Mouse (Mus musculus) urinary bladder, postnatal 25 days (tissue): Measurements from ENCODE around the gene Foxp1.

ENCODE experiments used
- DNase-seq: peaks from one replicate; pipeline ENCODE4 v3.0.0; 2022; ENCODE audit warnings: low spot score

The Foxp1 gene

DNA sequence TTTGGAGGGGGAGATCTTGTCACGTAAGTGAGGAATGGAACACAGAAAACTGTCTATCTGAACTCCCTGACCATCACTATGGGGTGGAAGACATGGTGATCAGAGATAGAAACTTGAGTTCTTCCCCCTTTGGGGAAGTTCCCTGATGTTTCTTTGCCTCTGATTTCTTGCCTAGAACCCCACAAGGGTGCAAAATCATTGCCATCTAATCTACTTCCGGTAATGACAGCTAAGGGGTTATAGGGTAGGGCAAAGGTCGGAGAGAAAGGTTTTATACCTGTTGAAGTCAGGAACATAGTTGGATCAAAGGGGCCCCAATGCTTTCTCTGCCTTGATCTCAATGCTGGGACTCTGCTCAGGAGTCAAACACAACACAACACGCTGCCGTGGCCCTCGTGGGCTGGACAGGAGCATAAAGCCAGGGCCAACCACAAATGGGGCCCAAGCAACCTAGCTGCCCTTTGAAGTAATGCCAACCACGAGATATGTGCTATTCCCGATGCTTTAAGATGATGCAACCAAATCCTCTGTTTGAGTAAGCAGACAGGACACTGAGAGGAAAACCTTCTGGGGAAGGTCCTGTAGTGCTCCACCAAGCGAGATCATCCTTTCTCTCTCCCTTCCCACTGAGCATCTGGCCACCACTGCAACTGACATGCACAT, 163.4 kb downstream of the Foxp1 start:
- DNase-seq = no peak

DNA sequence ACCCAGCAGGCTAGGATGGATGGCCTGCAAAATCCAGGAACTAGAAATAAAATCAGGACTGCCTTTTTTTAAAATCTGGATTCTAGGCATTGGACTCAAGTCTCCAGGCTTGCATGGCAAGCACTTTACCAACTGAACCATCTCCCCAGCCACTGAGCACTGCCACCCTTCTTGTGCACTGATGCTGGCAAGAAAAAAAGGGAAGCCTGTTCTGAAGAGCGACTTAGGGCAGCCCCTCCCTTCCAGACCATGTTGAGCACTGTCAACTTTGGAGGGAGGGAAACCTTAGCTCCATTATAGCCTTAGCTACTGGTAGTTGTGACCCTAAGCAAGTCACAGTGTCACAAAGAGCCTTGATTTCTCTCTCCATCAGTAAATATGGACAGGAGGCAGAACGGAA, 164.6 kb downstream of the Foxp1 start:
- DNase-seq = no peak

DNA sequence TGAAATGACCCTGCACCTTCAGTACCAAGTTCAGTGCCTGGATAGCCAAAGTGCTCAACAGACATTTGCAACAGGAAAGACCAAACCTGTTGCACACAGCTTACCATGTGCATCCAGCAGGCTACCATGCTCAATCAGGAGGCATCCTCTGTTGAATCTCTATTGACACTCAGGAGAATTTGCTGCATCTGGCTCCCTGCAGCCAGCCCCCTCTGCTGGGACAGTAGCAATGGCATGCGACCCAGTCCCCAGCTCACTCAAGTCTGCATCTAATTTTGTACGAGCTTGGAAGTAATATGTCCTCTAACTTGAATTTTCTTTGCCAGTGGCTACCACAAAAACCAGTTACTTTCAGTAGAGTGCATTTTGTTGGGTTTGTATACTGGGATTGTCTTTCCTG, 168.2 kb downstream of the Foxp1 start:
- no peak for DNase-seq

DNA sequence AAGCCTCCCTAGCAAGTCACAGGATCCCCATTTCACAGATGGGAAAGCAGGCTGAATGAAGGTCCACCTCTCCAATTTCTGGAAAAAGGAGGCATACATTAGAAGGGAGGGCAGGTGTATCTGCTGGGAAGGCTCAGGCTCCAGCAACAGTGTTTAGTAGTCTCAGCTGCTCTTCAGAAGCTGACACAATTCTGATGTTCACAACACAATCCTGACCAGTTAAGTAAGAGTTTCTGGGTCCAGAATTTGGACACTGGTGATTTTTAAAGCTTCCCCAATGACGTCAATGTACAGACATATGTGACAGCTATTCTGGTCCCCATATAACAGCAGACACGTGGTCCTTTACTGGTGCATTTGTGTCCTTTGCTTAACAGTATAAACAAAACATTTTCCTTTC, 169.1 kb downstream of the Foxp1 start:
- DNase-seq = no peak

DNA sequence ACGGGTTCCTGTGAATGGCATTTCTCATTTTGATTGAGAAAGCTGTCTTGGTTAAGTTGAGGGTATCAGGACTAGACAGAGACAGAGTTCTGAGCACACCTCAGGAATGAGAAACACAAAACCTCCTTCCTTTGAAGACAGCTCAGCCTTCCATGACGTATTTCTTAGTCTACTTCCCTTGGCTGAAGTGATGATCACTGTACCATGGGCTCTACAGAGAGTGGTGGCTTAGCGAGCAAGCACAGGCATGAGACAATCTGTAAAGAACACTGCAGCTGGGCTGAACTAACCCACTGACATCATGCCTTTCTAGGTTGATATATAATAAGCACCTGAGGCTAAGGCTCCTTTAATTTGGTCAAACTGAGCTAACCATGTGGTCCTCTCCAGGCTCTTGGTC, 172.0 kb downstream of the Foxp1 start:
- DNase-seq = no peak

DNA sequence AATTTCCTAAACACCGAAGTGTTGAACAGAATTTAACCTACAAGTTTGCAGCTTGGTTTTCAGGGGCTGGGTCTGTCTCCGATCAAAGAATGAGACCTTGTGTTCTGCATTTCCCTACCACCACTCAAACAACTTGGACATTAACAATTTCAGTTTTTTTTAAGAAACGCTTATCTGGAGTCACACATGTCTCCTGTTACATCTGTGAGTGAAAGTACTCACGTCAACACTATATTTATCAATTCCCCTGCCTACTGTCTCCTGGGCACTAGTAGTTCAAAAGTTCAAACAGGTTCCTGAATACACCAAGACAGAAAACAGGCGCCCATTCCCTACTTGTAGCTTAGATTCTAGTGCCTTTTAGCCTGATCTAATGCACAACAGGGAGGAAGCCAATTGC, 172.4 kb downstream of the Foxp1 start:
- no peak for DNase-seq

DNA sequence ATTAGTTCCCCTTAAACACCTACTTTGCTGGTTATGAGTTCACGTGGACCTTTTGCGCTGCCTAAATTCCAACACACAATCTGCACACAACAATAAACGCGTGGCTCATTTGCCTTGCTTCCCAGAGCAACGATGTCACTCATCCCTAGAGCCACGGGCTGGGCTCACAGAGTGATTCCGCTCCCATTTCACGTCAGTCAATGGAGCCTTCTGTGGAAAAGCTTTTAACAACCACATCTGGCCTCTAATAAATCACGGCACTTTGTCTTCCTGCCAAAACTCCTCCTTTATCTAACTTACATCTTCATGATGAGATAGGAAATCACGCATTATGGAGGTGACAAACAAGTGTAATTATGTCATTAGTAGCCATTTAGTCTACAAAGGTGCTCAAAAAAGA, 174.7 kb downstream of the Foxp1 start:
- no peak for DNase-seq

DNA sequence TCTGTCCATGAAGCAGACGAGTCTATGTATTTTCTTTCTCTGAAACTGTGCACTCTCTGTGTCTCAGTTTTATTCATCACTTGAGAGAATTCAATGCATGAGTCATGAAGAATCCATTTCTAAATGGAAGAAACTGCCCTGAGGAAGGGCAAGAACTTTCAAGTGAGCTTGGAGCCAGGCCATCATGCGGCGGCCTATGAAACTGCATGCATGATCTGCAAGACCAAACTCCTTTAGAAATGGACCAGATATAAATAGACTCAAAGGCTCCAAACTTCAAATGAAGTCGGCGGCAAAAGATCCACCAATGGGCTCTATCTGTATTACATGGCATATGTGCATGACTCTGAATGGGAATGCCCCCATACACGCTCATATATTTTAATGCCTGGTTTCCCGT, 177.6 kb downstream of the Foxp1 start:
- DNase-seq = no peak

DNA sequence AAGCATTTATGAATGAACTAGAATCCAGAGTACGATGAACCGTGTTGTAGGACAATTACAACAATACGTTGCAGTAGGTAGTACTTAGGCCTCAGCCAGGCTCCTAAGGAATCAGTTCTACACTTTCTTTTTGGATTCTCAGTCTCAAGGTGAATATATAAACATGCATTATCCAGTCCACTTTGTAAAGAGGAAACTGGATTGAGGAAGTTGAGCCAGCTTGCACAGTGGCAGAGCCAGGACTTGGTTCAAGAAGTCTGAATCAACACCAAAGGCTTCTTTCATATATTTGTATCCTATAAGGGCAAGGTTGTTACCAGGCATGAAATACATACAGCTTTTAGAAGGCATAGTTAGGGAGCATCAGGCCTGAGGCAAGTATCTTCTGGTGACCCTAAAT, 178.2 kb downstream of the Foxp1 start:
- DNase-seq = no peak

DNA sequence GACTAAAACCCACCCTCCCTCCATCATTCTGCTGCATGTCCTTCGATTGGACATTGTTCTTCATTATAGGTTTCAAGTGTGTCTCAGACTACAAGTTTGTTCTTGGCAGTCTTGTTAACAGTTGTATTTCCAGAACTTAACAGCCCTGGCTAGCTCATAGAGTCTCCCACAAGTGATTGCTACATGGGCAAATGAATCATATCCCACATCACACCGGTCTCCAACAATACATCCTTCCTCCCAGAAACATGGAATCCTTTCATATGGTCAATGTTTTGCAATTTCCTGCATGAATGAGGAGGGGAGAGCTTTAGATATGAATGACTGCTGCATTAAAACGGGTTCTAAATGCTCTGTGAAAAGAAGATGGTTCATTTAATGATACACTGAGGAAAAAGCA, 178.7 kb downstream of the Foxp1 start:
- DNase-seq = no peak

DNA sequence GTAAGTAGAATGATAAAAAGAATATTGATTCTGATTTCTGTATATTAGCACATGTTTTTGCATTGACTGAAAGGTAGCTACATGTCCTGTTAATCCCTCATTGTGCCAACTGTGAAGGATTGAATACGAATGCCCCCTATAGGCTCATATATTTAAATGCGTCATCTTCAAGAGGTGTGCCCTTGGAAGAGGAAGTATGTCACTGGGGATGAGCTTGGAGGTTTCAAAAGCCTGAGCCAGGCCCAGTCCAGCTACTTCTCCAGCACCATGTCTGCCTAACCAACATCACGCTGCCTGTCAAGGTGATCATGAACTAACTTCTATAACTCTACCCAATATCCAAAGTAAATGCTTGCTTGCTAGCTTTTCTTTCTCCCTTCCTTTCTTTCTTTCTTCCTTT, 180.1 kb downstream of the Foxp1 start:
- DNase-seq = no peak

DNA sequence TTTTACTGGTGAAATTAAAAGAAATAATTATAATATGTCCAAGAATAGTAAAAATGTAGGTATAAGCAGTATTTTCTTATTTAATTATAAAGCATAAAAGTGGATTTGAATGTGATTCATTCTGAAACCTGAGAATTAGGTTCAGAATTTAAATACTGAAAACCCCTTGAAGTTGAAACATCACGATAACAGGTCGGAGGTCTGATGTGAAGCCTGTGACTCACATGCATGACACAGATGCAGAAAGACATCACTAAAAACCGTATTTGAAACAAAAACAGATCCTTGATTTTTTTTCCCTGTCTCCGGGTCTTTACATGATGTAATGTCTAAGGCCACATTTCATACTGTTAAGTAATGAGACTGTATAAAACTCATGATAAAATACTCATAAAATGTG, 181.6 kb downstream of the Foxp1 start:
- DNase-seq = no peak

DNA sequence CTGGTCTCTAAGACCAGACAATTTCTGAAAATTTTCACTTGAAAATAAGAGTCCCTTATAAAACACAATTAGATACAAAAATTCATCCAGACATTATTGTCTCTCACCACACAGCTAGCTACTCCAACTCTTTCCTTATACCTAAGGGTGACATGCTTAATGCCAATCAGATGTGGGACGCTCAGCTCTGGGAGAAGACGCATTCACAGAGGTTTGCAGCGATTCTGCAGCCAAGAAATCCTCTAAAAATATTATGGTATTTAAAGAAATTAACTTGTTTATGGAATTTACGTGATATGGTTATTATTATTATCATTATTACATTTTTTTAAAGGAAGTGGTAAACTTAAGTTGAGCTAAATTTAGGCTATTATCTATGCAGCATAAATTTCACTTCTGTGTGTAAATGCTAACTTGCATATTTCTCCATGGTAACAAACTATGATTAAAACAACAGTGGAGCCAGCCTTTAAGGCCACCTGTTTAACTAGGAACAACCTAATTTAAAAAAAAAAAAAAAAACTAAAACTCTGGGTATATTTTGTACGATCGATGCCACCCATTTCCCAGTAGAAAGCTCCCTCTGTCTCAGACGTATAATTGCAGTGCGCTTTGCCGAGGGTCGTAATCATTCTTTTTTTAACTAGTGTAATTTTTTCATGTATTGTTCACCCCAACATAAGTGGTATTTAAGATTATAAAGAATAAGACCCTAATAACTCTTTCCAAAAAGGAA, 182.4 kb downstream of the Foxp1 start:
- DNase-seq = no peak

DNA sequence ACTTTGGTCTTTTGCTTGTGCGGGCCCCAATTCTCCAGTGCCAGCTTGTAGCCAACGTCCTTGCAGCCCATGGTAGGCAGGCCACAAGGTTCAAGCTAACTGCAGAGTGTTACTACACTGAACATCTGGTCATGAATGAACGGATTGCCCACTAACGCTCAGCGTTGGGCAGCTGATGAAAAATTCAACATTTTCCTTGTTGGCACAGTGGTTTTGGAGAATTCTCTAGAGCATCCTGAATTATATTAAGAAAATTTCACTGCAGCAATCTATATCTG, 183.2 kb downstream of the Foxp1 start:
- no peak for DNase-seq

DNA sequence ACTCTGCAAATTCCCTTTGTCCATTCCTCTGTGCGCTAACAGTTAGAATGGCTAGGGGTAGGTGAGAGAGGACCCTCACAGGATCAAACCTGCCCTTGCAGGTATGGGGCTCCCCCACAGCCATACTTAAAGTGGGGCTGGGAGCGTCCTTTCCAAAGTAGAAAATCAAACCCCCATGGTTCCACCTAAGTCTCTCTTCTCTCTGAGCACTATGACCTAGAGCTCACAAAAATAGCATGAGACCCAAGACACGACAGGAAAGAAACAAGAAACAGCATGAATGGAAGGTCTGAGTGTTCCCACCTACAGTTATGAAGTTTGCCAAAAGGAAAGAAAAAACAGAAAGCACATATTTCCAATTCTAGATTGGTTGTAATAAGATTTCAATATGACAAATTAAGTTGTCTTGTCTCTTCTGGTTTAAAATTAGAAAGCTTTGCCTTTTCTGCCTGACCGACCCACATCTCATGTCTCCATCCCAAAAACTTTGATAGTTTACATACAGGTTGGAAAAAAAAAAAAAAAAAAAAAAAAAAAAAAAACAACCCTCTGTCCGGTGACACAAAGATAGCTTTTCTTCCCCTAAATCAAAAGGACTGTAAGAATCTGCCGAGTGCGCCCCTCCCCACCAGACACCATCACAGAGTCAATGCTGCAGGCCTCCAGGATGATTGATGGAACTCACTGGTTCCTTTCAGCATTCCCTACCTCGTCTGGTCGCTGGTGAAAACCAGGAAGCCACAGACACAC, 183.8 kb downstream of the Foxp1 start:
- DNase-seq = no peak

DNA sequence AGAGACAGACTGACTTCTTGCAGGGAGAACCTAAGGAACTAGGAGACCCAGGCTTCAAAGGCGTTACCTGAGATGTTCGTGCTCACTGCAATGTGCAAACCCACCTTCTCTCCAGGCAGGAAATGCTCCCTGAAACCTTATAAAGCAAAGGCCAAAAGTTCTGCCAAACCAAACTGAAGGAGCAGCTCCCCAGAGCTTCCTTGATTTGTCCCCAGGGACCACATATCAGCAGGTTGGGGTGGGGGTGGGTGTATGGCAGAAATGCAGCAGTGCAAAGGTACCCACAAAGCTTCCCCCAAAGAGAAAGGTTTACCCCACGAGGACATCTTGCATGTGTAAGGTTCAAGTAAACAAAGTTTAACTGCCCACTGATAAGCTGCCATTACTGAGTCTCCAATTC, 184.3 kb downstream of the Foxp1 start:
- DNase-seq = no peak

DNA sequence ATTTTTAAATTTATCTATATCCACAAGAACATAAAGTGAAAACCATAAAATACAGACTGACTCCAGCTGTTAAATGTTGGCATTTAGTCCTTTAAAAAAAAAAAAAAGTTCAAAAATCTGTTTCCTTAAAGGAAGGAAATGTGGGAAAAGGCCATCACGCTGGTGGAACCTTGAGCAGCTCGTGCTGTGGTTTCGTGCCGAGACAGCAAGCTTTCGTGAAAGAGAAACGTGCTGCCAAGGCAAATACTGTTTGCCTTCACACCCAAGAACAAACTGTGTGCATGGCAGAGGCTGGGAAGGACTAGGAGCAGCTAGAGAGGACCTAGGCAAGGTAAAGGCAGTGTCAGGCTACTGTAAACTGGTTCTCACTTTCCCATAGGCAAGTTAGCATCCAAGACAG, 184.9 kb downstream of the Foxp1 start:
- DNase-seq = no peak

DNA sequence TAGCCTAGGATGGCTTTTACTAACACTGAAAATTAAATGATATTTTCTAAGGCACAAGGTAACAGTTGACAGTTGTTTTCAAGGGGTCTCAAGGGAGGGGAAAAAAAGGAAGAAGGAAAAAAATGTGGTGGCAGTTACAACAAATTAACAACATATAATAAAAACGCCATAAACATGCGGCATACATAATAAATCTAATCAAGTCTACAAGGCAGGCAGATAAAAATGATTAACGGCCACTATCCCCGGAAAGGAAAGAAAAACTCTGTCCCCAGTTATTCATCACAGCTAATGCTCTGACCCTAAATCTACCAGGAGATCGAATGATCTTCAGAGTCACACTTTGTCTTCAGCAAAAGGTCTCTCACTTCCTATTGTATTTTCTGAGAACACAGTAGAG, 186.3 kb downstream of the Foxp1 start:
- DNase-seq = no peak

DNA sequence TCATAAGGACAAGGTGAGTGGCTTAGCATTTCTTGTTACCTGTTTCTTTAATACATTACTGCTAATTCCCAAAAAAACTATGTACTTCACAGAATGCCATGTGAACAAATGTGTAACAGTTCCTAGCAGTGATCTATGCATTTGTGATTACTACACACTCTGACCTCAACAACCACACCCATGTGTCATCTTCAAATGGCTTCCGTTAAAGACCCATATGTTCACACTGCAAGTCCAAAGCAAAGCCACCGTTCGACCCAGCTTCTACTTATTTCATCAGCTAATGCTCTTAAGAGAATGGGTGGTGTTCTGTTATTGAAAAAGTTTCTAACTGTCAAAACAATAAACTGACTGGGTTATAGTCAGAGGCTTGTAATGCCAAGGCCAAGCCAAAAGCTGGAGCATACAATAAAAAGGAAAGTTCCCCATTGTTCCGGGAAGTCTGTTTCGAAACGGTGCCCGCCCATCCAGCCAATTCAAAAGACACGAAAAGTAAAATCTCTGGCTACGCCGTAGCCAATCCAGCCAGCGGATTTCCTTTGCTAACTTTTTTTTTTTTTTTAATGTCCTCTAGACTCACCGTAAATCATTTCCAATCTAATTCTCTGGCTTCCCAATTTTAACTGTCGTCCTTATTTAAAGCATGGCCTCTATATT, 187.2 kb downstream of the Foxp1 start:
- DNase-seq = no peak

DNA sequence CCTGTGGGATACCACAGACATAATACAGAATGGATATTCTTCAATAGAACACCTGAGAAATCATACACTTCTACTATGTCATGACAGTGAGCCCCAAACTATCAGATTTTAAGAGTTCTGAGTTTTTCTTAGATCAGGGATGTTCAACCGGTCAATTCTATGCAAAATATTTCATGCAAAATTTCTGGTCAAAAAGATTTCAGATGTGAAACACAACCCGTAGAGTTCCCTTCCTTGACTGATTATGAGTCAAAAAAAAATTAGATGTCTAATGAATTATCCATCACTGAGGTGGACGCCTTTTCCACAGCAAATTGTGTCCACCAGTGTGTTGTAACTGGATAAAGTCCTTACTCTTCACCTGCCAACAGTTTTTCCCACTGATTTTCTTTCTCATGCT, 188.3 kb downstream of the Foxp1 start:
- DNase-seq = no peak

DNA sequence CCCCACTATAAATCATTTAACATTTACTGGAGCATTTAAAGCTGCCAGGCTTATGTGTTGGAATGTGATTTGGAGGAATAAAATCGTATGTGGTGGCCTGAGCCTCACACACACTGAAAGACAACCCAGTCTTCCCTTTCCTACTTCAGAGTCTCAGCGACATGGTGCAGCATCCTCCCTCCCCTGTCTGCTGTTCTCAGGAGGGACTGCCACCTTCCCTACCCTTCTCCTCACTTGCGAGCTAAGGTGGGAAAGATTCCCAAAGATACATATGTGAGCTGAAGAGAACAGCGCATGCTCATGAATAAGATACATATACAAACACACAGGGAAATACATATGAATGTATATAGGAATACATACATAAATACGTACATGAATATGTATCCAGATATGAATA, 189.4 kb downstream of the Foxp1 start:
- no peak for DNase-seq

DNA sequence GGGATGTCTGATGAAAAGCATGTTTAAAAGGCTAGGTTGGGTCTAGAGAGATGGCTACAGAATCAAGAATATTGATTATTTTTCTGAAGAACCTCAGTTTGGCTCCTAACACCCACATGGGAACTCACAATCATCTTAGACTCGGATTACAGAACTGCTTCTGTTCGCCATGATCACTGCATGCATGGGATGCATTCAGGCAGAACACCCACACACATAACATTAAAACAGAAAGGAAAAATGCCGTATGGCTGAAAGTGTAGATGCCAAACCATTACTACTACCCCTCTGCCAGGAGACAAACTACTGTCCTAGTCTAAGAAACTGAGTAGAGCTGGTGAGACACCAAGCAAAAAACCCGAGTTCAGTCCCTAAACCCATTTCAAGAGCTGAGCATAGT, 192.4 kb downstream of the Foxp1 start:
- no peak for DNase-seq

DNA sequence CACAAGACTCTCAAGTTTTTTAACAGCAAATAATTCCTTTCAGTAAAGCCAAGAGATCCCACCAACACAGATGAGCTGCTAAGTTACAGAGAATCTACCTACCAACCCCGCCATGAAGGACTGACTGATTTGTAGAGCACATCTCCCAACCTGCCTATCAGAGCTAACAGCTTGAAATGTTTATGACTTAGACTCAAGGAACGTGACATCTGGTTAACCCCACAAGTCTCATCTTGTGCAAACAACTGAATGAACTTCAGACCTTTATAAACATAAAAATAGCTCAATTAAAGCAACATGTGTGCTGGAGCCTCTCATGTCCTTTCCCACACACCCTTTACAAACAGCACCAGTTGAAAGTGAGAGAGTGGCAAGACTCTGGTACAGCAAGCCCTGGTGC, 193.9 kb downstream of the Foxp1 start:
- DNase-seq = no peak
